Mouse (Mus musculus) naive thymus-derived CD4-positive, alpha-beta T cell, adult 2 months (primary cell): Measurements from ENCODE around the gene Sytl1.

Experiments used
- DNase-seq: peaks from one replicate; pipeline ENCODE4 v3.0.0-alpha.2; 2011; ENCODE audit warnings: low read depth

Gene Sytl1

GRCm38 (mm10) chr4:133247072-133247471 is 15.8 kb downstream of the Sytl1 start:
- DNase-seq: no peak

- no peak for DNase-seq
Measured at GRCm38 (mm10) chr4:133244289-133244688, 18.6 kb downstream of the Sytl1 start.

GRCm38 (mm10) chr4:133243538-133243937 is 19.4 kb downstream of the Sytl1 start:
- no peak for DNase-seq

GRCm38 (mm10) chr4:133242710-133243109 is 20.2 kb downstream of the Sytl1 start:
- DNase-seq: no peak

- no peak for DNase-seq
Measured at GRCm38 (mm10) chr4:133241910-133242309, 21.0 kb downstream of the Sytl1 start.

- peak; percentile 85 for DNase-seq
Measured at GRCm38 (mm10) chr4:133240934-133241908, 21.7 kb downstream of the Sytl1 start.

GRCm38 (mm10) chr4:133240490-133240921 is 22.4 kb downstream of the Sytl1 start, which contains the start of gene Map3k6:
Gene Map3k6 (plus strand): TSS chr4:133240818.
- DNase-seq: no peak

GRCm38 (mm10) chr4:133237911-133238310 is 25.0 kb downstream of the Sytl1 start:
- no peak for DNase-seq

- no peak for DNase-seq
Measured at GRCm38 (mm10) chr4:133235415-133235814, 27.5 kb downstream of the Sytl1 start.

- no peak for DNase-seq
Measured at GRCm38 (mm10) chr4:133234771-133235170, 28.1 kb downstream of the Sytl1 start.

GRCm38 (mm10) chr4:133233285-133233976 is 29.5 kb downstream of the Sytl1 start:
- peak; percentile 60 for DNase-seq

- DNase-seq: no peak
Measured at GRCm38 (mm10) chr4:133229582-133229981, 33.3 kb downstream of the Sytl1 start.

- DNase-seq: no peak
Measured at GRCm38 (mm10) chr4:133227636-133228035, 35.3 kb downstream of the Sytl1 start.

GRCm38 (mm10) chr4:133226073-133226472 is 36.8 kb downstream of the Sytl1 start:
- no peak for DNase-seq

- DNase-seq: no peak
Measured at GRCm38 (mm10) chr4:133223875-133224274, 39.0 kb downstream of the Sytl1 start.

GRCm38 (mm10) chr4:133221701-133222100 is 41.2 kb downstream of the Sytl1 start:
- no peak for DNase-seq

- DNase-seq: no peak
Measured at GRCm38 (mm10) chr4:133220656-133221055, 42.3 kb downstream of the Sytl1 start.

- DNase-seq: no peak
Measured at GRCm38 (mm10) chr4:133218745-133219144, 44.2 kb downstream of the Sytl1 start.

- DNase-seq: peak; percentile 84
Measured at GRCm38 (mm10) chr4:133217641-133218040, 45.3 kb downstream of the Sytl1 start.

- no peak for DNase-seq
Measured at GRCm38 (mm10) chr4:133213661-133214060, 49.3 kb downstream of the Sytl1 start.

GRCm38 (mm10) chr4:133213268-133213590 is 49.7 kb downstream of the Sytl1 start:
- DNase-seq: no peak

GRCm38 (mm10) chr4:133212562-133213267 is 50.2 kb downstream of the Sytl1 start:
- DNase-seq: peak; percentile 82
